28 mouse cellular contexts compared by ENCODE assay signal in the genomic region with DNA sequence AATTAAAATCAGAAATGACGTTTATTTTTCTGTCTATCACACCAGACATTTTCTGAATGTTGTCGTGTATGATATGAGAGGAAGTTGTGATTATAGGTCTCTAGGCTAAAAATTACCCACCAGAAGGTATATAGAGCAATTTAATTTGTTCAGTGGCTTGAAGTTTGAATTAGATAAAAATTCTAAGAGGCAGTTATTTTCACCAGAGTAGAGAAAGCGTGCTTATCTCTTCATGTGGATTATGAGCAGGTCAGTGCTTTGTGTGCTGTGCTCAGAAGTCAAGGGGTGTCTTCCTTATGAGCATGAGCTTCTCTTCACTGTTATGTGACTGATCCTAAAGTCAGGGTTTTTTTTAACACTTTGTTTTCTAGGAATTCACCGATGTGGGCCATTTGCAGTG. TPM values are rescaled to one million over a fixed set of nuclear protein-coding genes. Genes with fewer than 3 reads are reported as not detected.
"Had no signal": no experiment of that assay in that cellular context is flagged by ENCODE, and none has a peak within 500 bp of the region (broad histone marks: within the 10 kb centered on the region; RNA-seq: fewer than 3 reads in every experiment).

No protein-coding gene starts in this region.

- H3K4me2 ChIP-seq: limb, embryonic 12.5 days; limb, embryonic 15.5 days; lung, embryonic 15.5 days; midbrain, embryonic 12.5 days; midbrain, embryonic 15.5 days; neural tube, embryonic 12.5 days; neural tube, embryonic 15.5 days; stomach, embryonic 15.5 days had no signal

- H3K4me3 ChIP-seq: left cerebral cortex, adult 2 months; limb, embryonic 12.5 days; limb, embryonic 15.5 days; lung, embryonic 15.5 days; midbrain, embryonic 12.5 days; midbrain, embryonic 15.5 days; neural tube, embryonic 12.5 days; neural tube, embryonic 15.5 days; stomach, embryonic 15.5 days had no signal

- H3K9me3 ChIP-seq: limb, embryonic 12.5 days; limb, embryonic 15.5 days; lung, embryonic 15.5 days; midbrain, embryonic 12.5 days; midbrain, embryonic 15.5 days; neural tube, embryonic 12.5 days; neural tube, embryonic 15.5 days; stomach, embryonic 15.5 days had no signal

- H3K36me3 ChIP-seq: limb, embryonic 12.5 days; limb, embryonic 15.5 days; lung, embryonic 15.5 days; midbrain, embryonic 12.5 days; midbrain, embryonic 15.5 days; neural tube, embryonic 12.5 days; neural tube, embryonic 15.5 days; stomach, embryonic 15.5 days had no signal

- H3K27me3 ChIP-seq: limb, embryonic 12.5 days; limb, embryonic 15.5 days; lung, embryonic 15.5 days; midbrain, embryonic 12.5 days; midbrain, embryonic 15.5 days; neural tube, embryonic 12.5 days; neural tube, embryonic 15.5 days; stomach, embryonic 15.5 days had no signal

- ATAC-seq: intestine, embryonic 16.5 days; midbrain, embryonic 15.5 days had no signal

- DNase-seq: kidney, adult 18-20 months; kidney, adult 9 months; kidney, postnatal 25 days; layer of hippocampus, postnatal 36 days; left cerebral cortex, postnatal 4 days; lung, adult 18-20 months; lung, postnatal 10 days; lung, postnatal 36 days; right cerebral cortex, postnatal 25 days; spleen, adult 18-20 months; thymus, postnatal 25 days had no signal

- H3K27ac ChIP-seq: left cerebral cortex, adult 2 months; limb, embryonic 12.5 days; limb, embryonic 15.5 days; lung, embryonic 15.5 days; midbrain, embryonic 12.5 days; midbrain, embryonic 15.5 days; neural tube, embryonic 12.5 days; neural tube, embryonic 15.5 days; stomach, embryonic 15.5 days had no signal

- H3K4me1 ChIP-seq: limb, embryonic 12.5 days; limb, embryonic 15.5 days; lung, embryonic 15.5 days; midbrain, embryonic 12.5 days; midbrain, embryonic 15.5 days; neural tube, embryonic 12.5 days; neural tube, embryonic 15.5 days; stomach, embryonic 15.5 days had no signal

- H3K9ac ChIP-seq: limb, embryonic 12.5 days; limb, embryonic 15.5 days; lung, embryonic 15.5 days; midbrain, embryonic 12.5 days; midbrain, embryonic 15.5 days; neural tube, embryonic 12.5 days; neural tube, embryonic 15.5 days; stomach, embryonic 15.5 days had no signal

RNA-seq across cellular contexts. Expression of gene Olfr693, which starts 44.8 kb away (rescaled TPM):
- total RNA-seq: layer of hippocampus, adult 8-10 months; layer of hippocampus, postnatal 10 days; layer of hippocampus, postnatal 36 days; left cerebral cortex, adult 2 months; left cerebral cortex, postnatal 10 days; left cerebral cortex, postnatal 4 days had no signal
- polyA plus RNA-seq: intestine, embryonic 16.5 days; kidney, embryonic 16.5 days; large intestine, adult 2 months; limb, embryonic 12.5 days; limb, embryonic 15.5 days; lung, embryonic 15.5 days; midbrain, embryonic 12.5 days; neural tube, embryonic 12.5 days; neural tube, embryonic 15.5 days; stomach, embryonic 15.5 days; thymus, postnatal 0 days; urinary bladder, adult 2 months had no signal

RNA-seq across cellular contexts. Expression of gene Olfr694, which starts 56.1 kb away (rescaled TPM):
- total RNA-seq: layer of hippocampus, adult 8-10 months; layer of hippocampus, postnatal 10 days; layer of hippocampus, postnatal 36 days; left cerebral cortex, adult 2 months; left cerebral cortex, postnatal 10 days; left cerebral cortex, postnatal 4 days had no signal
- polyA plus RNA-seq: intestine, embryonic 16.5 days; kidney, embryonic 16.5 days; large intestine, adult 2 months; limb, embryonic 12.5 days; limb, embryonic 15.5 days; lung, embryonic 15.5 days; midbrain, embryonic 12.5 days; midbrain, embryonic 15.5 days; neural tube, embryonic 12.5 days; neural tube, embryonic 15.5 days; stomach, embryonic 15.5 days; thymus, postnatal 0 days; urinary bladder, adult 2 months had no signal
